Mouse (Mus musculus) embryonic facial prominence, embryonic 11.5 days (tissue): ENCODE measurements around the gene Hoxc10. TPM values are rescaled to one million over a fixed set of nuclear protein-coding genes. Genes with fewer than 3 reads are reported as not detected.
A peak's percentile ranks its signal among the peaks of the same experiment; 100 is the strongest.

Experiments used
- ATAC-seq: fragments of 200-750 bp; cut with Nextera tagmentation; replicated peaks from 2 replicates; pipeline ENCODE4 v1.8.0; 2017; ENCODE audit warnings: low read depth; ENCODE audit not compliant: insufficient number of reproducible peaks, low FRiP score, low TSS enrichment
- DNase-seq: peaks from one replicate; pipeline ENCODE4 v3.0.0-alpha.2; 2015; ENCODE audit warnings: low spot score
- H3K27ac ChIP-seq: fragments of 300-500 bp; sonication (generic); replicated peaks from 2 replicates; pipeline ENCODE4 v1.5.1; 2014; ENCODE audit warnings: mild to moderate bottlenecking, low read depth, low read length, control low read depth
- H3K27me3 ChIP-seq: fragments of 300-500 bp; sonication (generic); 2 replicates; pipeline ENCODE4 v1.6.1; 2014; ENCODE audit warnings: mild to moderate bottlenecking, low read length, moderate library complexity, mixed read lengths; ENCODE audit not compliant: control insufficient read depth, insufficient read depth
- H3K36me3 ChIP-seq: fragments of 300-500 bp; sonication (generic); replicated peaks from 2 replicates; pipeline ENCODE4 v1.6.1; 2014; ENCODE audit warnings: low read depth, mild to moderate bottlenecking, low read length, moderate library complexity, mixed read lengths; ENCODE audit not compliant: control insufficient read depth, insufficient read depth
- H3K4me1 ChIP-seq: fragments of 300-500 bp; sonication (generic); 2 replicates; pipeline ENCODE4 v1.6.1; 2014; ENCODE audit warnings: low read length, mixed read lengths; ENCODE audit not compliant: control insufficient read depth, insufficient read depth
- H3K4me2 ChIP-seq: fragments of 300-500 bp; sonication (generic); 2 replicates; pipeline ENCODE4 v1.6.1; 2014; ENCODE audit warnings: low read depth, mild to moderate bottlenecking, control low read depth, low read length, moderate library complexity
- H3K4me3 ChIP-seq: fragments of 300-500 bp; sonication (generic); 2 replicates; pipeline ENCODE4 v1.5.1; 2014; ENCODE audit warnings: low read depth, low read length, control low read depth
- H3K9ac ChIP-seq: fragments of 300-500 bp; sonication (generic); replicated peaks from 2 replicates; pipeline ENCODE4 v1.6.1; 2014; ENCODE audit warnings: mild to moderate bottlenecking, control low read depth, low read length
- H3K9me3 ChIP-seq: fragments of 300-500 bp; sonication (generic); replicated peaks from 2 replicates; pipeline ENCODE4 v1.6.1; 2016; ENCODE audit warnings: mild to moderate bottlenecking, low read length, inconsistent platforms, mixed read lengths; ENCODE audit not compliant: control insufficient read depth
- WGBS: fragments of 180-500 bp; shearing (Covaris S2); extraction: QIAGEN DNeasy Blood & Tissue Kit; methylation state at CpG from one replicate; pipeline ENCODE4 v1.1.7; 2014; 5-methylcytosine and 5-hydroxymethylcytosine counted together
- polyA plus RNA-seq: library from polyadenylated mRNA; unstranded; fragments of >200 nt; fragmentation: Nextera tagmentation; extraction: Ambion mirVana; gene quantifications from 2 replicates; pipeline ENCODE4 v1.2.1, GENCODE M21; 2014

Hoxc10 gene
- polyA plus RNA-seq, 1 experiment from 2014 or later, result not detected

DNA sequence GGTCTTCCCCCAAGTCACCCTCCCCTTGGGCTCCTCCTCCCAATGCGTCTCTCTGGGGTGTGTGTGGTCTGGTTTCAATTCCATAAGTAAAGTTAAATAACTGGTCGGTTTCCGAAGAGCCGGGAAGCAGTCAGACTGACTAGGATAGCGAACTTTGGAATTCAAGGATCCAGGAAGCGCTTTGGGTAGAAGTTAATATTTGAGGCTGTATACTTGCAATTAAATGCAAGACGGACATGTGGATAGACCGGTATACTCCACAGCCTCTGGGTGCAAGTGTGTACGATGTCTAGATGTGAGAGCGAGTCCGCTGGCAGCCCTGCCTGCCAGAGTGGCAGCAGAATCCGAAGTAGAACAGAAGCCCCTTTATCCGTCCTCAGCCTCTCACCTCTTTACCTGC is 4.1 kb upstream of the Hoxc10 start:
- no peak overlapping the region for H3K9ac ChIP-seq
- H3K27ac ChIP-seq, result no peak overlapping the region

GRCm38 (mm10) chr15:102963259-102963658 is 3.3 kb upstream of the Hoxc10 start:
- Histone ChIP-seq H3K36me3 (no peaks in the 10 kb centered on the region), H3K27me3 (peaks cover 85% of the 10 kb centered on the region), H3K4me1 (no peaks in the 10 kb centered on the region), H3K9me3 (no peaks in the 10 kb centered on the region), H3K4me2 (no peak overlapping the region), H3K9ac (no peak overlapping the region), H3K4me3 (no peak overlapping the region), H3K27ac (no peak overlapping the region)
- 3% methylated on average over 8 of the region's 8 CpGs for WGBS
- no peak for DNase-seq
- no peak for ATAC-seq

More for the DNA sequence above, 4.1 kb upstream of the Hoxc10 start:
- Histone ChIP-seq H3K36me3 (no peaks in the 10 kb centered on the region), H3K9me3 (no peaks in the 10 kb centered on the region), H3K4me2 (no peak overlapping the region), H3K4me3 (no peak overlapping the region), H3K27me3 (peaks cover 87% of the 10 kb centered on the region), H3K4me1 (no peaks in the 10 kb centered on the region)
- ATAC-seq (no peak), DNase-seq (no peak)
- WGBS, result 1% methylated on average over 13 of the region's 13 CpGs

DNA sequence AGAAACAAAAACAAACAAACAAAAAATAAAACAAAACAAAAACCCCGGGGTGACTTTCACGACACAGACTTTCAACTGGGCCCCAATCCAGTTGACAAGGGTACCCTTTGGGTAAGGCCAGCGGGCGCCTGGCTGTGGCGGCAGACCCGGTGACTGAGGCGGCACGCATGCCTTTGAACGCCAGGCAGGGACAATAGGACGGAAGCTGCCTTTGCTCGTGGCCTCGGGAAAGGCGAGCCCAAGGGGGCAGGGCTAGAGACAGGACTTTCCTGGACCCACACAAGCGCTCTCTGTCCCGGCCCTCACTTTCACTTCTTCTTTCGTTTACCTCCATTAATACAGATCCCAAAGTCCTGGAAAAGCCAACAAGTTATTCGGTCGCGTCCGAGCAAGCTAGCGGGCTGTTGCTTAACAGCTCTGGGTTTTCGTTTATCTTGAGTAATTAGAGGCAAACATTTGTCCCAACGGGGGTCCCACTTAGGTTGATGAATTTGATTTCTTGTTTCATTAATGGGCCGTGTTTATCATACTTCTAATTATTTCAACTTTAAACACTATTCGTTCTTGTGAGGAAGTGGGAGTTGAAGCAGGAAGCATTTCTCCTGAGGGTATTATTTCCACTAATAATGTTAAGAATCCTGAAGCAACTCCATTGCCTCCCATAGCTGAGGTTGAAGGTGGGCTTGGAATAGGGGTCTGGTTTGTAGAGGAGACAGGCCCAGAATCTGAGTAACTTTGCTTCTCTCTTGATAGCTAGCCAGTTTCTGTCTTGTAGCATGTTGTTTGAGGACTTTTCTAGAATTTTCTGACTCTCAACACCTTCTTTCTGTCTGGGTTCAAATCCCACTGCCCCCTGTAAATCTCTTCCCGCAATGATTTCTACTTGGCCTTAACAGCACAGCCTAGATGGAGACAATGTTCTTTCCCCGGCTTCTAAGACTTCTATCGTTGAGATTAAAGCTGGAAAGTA is 2.6 kb upstream of the Hoxc10 start:
- Histone ChIP-seq H3K4me3 (no peak overlapping the region), H3K27ac (no peak overlapping the region), H3K9me3 (no peaks in the 10 kb centered on the region), H3K9ac (no peak overlapping the region), H3K27me3 (peaks cover 86% of the 10 kb centered on the region), H3K4me1 (no peaks in the 10 kb centered on the region), H3K4me2 (no peak overlapping the region), H3K36me3 (no peaks in the 10 kb centered on the region)
- under 1% methylated on average over 28 of the region's 28 CpGs for WGBS
- no peak for DNase-seq
- no peak for ATAC-seq

GRCm38 (mm10) chr15:102965003-102965891 is 1.3 kb upstream of the Hoxc10 start:
- 1% methylated on average over 26 of the region's 26 CpGs for WGBS
- H3K9me3 ChIP-seq, result no peaks in the 10 kb centered on the region
- H3K4me2 ChIP-seq, result no peak overlapping the region
- no peak for DNase-seq
- H3K27ac ChIP-seq, result no peak overlapping the region
- no peak overlapping the region for H3K4me3 ChIP-seq
- H3K36me3 ChIP-seq, result no peaks in the 10 kb centered on the region
- peaks cover 89% of the 10 kb centered on the region for H3K27me3 ChIP-seq
- ATAC-seq, result no peak
- H3K9ac ChIP-seq, result no peak overlapping the region
- H3K4me1 ChIP-seq, result no peaks in the 10 kb centered on the region

DNA sequence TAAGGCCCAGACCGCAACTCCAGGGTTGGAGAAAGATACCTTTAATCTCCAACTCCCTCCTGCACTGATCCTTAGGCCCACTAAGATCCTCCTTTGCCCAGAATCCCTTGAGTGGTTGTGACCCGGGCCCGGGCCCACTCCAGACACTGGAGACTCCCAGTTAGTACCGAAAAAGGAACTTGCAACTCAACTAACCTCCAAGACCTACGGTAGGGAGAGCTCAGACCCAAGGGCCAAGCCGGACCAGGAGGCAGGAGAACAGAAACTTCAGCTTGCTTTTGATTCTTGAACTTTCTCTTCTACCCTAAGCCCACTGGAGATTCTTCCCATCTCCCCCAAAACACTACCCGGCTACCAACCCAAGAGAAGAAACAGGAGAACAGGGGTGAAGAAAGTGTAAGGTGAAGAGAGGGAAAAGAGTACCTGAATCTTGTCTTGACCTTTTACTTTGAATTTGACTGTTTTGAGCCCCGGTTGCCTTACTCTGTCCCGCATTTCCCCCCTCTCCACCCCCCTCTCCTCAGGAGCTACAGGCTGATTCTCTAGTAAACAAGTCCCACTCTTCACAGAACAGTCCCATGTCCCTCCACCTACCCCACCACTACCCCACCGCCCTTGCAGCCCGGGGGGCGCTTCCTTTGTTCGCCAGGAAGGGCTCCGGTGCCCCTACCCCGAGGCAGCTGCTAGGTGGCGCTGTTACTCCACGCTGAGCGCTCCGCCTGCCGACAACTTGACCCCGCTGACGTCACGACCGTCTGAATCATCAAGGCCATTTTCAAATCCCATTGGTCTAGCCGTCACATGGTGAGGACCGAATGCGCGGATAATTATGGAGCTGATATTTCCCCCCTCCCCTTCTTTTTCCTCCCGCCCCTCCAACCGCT is 462 bp upstream of the Hoxc10 start:
- no peaks in the 10 kb centered on the region for H3K36me3 ChIP-seq
- H3K27me3 ChIP-seq, result peaks cover 89% of the 10 kb centered on the region
- H3K9me3 ChIP-seq, result no peaks in the 10 kb centered on the region
- no peak overlapping the region for H3K27ac ChIP-seq
- no peak overlapping the region for H3K9ac ChIP-seq
- H3K4me1 ChIP-seq, result no peaks in the 10 kb centered on the region
- DNase-seq, result peak; percentile 88
- no peak overlapping the region for H3K4me3 ChIP-seq
- 0 out of 2 replicates have a peak, but pooled peaks have one; percentile 39 for ATAC-seq
- WGBS, result 3% methylated on average over 28 of the region's 30 CpGs
- no peak overlapping the region for H3K4me2 ChIP-seq

DNA sequence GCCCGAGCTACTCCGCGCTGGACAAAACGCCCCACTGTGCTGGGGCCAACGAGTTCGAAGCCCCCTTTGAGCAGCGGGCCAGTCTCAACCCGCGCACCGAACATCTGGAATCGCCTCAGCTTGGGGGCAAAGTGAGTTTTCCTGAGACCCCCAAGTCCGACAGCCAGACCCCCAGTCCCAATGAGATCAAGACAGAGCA is 615 bp downstream of the Hoxc10 start, which contains the start of gene Hoxc5:
TSS of gene Hoxc5 (plus strand) at position 132 of the 199 bp plus-strand sequence.
- ATAC-seq, result no peak
- no peaks in the 10 kb centered on the region for H3K4me1 ChIP-seq
- H3K27ac ChIP-seq, result no peak within 1 kb of the TSS
- no peaks in the 10 kb centered on the region for H3K36me3 ChIP-seq
- H3K4me3 ChIP-seq, result no peak within 1 kb of the TSS
- H3K9me3 ChIP-seq, result no peaks in the 10 kb centered on the region
- no peak within 1 kb of the TSS for H3K4me2 ChIP-seq
- 2% methylated on average over 12 of the region's 12 CpGs for WGBS
- H3K9ac ChIP-seq, result no peak within 1 kb of the TSS
- H3K27me3 ChIP-seq, result peaks cover 93% of the 10 kb centered on the region
- no peak for DNase-seq

DNA sequence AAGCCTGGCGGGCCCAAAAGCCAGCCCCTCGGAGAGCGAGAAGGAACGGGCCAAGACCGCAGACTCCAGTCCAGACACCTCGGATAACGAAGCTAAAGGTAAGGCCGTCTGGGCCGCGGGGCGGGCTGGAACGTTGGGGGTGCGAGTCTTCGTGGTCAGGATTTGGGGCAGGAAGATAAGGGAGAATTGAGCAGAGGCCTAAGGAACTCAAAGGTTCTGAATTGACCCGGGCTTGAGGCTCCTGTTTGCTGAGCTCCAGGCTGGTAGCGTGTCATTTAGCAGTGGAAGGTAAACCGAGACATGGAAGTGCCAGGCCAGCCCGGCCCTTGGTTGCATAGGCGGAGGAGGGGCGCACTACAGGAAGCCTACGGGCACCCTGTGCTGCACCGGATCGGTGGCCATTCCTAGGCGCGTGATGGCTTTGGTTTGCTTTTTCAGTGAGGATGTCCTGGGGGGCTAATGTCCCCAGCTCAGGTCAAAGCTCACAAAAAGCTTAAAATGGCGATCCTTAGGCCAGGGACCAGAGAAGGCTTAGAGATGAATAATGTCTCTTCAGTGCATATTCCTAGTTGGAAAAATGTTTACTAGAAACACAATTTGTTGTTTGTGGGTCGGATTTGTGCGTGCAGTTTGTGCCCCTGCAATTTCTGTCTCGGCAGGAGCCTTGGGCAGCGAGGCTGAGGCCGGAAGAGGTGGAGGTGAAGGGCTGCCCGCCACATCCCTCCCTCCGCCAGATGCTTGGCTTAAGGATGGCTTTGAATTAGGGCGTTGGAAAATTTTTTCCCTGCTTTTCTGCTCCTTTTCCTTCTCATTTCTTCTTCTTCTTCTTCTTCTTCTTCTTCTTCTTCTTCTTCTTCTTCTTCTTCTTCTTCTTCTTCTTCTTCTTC is 1.2 kb downstream of the Hoxc10 start:
- Histone ChIP-seq H3K4me2 (no peak overlapping the region), H3K9me3 (no peaks in the 10 kb centered on the region), H3K4me3 (no peak overlapping the region), H3K4me1 (no peaks in the 10 kb centered on the region), H3K27ac (no peak overlapping the region), H3K9ac (no peak overlapping the region), H3K27me3 (peaks cover 93% of the 10 kb centered on the region), H3K36me3 (no peaks in the 10 kb centered on the region)
- no peak for ATAC-seq
- DNase-seq, result no peak
- 1% methylated on average over 34 of the region's 34 CpGs for WGBS
